Mouse (Mus musculus) cerebellum, postnatal 36 days (tissue): ENCODE measurements at regions not wholly inside any gene's neighbourhood (a gene's known extent, or its start where the extent isn't known, plus 50 kb on each side); places are given as distances from the start of the nearest gene placed in this dataset.

Source experiments
- DNase-seq, 2 experiments: peaks; one replicate each; pipeline ENCODE4 v3.0.0; 2021 to 2022; ENCODE audit warnings: mixed read lengths in 2 of 2

DNA sequence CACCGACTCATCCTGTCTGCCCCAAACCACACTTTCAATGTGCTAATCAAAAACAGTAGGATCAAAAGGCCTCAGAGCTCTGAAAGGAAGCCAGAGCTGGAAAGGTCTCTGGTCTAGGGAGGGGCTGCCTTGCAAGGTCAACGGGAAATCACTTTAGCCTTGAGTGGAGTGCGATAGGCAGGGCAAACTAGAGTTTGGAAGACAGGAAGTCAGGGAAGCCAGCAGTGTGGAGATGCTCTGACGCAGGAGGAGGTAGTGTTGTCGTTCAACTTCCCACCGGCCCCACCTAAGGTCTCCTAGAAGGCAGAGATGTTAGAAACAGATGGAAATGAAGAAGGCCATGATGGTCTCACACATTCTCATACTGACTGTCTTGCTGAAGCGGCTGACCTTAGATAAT lies 52.0 kb upstream of the Trp53i11 start:
- DNase-seq, result no peak

GRCm38 (mm10) chr2:93133301-93133971 lies 53.9 kb upstream of the Trp53i11 start:
- DNase-seq, result no peak

DNA sequence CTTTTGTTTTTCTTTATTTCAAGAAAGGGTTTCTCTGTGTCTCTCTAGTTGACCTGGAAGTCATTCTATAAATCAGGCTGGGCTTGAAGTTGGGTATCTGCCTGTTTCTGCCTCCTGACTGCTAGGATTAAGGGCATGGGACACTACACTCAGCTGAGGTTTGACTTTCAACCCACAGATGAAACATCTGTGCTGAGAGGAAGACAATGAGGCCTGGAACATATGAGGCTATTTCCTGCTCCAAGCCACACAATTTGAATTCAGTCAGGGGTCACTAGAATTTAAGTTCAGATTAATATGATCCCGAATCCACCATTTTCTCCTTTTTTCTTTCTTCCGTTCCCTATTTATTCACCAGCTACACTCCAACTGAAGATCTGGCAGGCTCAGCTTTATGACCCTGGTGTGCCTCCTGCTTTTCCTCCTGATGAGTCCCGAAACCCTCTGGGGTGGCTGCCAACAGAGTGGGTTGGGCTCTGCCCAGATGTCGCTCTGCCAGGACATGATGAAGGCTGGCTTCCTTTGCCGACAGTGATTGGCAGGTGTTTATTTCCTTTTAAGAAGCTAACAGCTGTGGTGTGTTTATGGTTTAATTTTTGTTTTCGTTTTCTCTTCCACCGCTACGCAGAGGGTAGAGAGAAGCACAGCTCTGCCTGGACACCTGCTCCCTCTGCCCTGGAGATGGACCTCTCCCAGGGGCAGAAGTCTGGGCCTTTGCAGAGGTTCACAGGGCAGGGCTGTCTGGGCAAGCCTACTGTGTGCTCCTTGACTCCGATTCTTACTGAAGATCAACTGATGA lies 55.3 kb upstream of the Trp53i11 start:
- DNase-seq, result no peak

DNA sequence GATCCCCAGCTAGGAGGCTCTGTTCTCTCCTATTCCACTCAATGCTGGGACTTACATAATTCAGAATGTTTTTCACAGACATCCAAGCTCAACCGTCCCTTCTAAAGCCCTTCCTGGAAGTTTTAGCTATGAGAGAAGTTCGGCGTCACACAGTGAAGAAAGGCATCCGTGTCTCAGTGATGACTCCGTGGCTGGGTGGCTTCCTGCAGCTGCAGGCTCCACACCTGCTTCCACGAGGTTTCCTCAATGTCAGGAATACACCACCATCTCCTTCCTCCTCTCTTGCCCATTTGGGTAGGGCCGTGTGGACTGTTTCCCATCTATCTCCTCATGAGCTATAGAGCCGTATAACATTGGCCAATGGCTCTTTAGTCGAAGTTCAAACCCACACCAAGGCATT lies 56.1 kb upstream of the Trp53i11 start:
- DNase-seq, result no peak

DNA sequence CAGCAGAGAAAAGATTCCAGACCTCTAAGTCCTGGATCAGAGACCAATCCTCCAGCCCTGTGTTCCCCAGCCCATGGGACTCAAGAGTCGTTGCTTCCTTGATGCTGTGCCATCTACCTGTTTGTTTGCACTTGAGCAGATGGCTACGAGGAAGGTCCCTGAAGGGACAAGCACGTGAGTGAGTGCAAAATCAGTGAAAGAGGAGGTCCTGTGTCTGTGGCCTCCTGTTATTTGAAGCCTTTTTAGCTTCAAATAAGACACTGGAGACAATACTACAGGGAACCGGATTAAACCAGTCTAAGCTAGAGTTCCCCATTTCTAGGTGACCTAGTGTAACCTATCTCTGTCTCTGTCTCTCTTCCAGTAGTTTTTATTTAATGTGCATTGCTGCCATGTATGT lies 58.2 kb upstream of the Trp53i11 start:
- DNase-seq, result no peak

DNA sequence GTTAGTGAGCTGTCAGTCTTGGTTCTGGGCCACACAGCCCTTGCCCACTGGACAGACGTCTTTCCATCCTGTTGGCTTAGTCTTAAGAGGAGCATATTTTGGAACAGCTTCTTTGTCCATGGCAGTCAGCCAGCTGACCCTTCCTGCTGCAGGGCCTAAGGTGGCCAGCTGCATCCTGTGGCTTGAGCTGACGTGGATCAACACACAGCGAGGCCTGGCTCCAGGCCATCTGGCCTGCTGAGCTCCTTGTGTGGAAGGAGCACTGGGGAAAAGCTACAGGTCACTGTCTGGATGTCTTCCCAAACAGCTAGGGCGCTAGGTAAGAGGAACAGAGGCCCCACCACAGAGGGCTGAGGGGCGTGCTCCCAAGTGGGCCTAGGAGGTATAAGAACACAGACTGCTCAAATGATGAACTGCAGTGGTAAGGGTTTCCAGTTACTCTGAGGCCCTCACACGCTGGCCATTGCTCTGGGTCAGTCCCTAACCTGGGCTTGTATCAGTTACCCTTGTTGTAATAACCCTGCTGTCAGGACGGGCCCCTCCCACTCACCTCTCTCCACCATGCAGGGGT lies 60.7 kb upstream of the Trp53i11 start:
- peak; percentile 41 to 52 for DNase-seq

- DNase-seq, result no peak
Measured at GRCm38 (mm10) chr2:93126112-93126511, 61.2 kb upstream of the Trp53i11 start.

DNA sequence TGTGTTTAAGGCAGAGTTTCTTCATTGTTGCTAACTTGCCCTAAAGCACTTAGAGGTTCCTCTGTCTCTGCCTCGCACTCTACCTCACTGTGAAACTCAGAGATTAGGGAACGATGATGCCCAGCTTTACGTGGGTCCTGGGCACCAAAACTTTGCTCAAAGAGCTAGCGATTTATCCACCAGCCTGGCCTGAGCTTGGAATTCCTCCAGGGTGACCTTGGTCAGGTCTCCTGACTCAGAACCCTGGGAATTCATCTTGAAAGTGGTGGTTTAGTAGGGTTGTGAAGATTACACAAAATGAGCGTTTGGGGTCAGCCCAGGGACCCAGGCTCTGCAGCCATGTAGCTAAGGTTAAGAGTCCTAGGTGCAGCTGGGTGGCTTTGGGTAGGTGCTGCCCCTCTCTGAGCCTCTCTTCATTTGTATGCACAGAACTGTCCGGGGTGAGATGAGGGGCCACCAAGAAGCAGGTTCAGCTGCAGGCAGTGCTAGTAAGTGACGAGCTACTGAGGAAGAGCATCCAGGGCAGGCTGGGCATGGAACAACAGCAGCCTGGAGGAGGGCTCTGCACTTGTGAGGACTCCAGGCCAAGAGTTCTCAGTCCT lies 62.4 kb upstream of the Trp53i11 start:
- no peak for DNase-seq

DNA sequence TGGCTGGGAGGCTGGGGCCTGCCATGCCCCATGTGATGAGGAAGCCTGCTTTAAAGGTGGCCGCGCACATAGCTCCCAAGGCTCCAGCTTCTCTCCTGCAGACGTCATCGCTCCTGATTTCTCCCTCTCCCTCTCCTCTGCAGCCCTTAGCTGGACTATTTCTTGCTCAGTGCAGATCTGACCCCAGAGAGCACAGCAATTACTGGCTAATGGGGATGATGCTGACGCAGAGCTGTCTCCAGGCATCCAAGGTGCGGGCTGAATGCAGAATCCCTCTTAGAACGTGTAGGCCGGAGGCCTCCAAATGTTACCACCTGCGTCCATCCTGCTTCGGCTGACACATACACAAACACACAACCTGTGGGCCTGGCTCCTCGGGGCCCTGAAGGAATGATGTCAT lies 63.5 kb upstream of the Trp53i11 start:
- no peak for DNase-seq

DNA sequence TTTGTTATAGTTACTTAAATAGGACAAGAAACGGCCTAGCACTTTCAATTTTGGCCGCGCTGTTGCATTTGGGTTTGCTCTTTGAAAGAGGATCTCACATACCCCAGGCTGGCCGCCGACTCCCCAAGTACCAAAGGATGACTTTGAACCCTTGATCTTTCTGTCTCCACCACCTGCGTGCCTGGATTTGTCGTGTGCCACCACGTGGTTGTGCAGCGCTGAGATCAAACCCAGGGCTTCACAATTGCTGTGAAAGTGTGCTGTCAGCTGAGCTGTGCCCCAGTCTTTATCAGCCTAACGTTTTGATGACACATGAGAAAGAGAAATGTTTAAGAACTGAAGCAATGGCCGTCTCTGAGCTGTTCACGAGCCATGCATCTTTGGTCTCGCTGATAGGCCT lies 67.0 kb upstream of the Trp53i11 start:
- no peak for DNase-seq

DNA sequence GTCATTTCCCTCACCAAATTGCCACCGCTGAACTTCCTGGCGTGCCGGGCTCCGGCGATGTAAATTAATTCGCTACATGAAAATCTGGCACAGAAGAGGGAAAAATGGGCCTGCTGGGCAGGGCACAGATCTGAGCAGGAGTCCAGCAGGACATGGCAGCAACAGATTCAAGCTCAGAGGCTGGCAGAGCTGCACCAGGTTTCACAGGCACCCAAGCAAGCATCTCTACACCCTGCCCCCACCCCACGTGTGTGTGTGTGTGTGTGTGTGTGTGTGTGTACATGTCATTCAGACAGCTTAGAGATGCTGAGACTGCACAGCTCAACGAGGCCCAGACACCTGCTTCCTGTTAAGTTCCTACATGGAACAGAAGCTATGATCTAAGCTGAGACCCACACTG lies 68.3 kb upstream of the Trp53i11 start:
- DNase-seq, result peak; percentile 52 to 55

DNA sequence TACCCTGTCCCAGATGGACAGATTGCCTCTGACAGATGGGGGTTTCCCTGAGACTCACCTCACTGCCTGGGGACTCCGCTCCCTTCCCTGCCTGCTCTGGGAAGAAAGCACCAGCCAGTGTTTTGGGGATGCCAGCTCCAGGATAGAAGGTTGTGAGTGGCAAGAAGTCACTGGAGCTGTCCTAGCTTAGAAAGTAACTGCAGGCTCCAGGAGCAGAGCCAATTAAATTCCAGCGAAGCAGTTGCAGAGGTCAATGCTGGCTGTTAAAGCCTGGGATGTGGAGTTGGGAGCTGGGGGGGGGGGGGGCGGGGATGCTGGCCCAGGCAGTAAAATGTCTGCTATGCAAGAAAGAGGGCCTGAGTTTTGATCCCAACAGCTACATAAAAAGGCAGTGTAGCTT lies 69.3 kb upstream of the Prdm11 start:
- DNase-seq, result no peak

GRCm38 (mm10) chr2:93113929-93114328 lies 68.0 kb upstream of the Prdm11 start:
- no peak for DNase-seq

- DNase-seq, result no peak
Measured at GRCm38 (mm10) chr2:93112320-93112719, 66.4 kb upstream of the Prdm11 start.

GRCm38 (mm10) chr2:93110898-93111297 lies 64.9 kb upstream of the Prdm11 start:
- no peak for DNase-seq

DNA sequence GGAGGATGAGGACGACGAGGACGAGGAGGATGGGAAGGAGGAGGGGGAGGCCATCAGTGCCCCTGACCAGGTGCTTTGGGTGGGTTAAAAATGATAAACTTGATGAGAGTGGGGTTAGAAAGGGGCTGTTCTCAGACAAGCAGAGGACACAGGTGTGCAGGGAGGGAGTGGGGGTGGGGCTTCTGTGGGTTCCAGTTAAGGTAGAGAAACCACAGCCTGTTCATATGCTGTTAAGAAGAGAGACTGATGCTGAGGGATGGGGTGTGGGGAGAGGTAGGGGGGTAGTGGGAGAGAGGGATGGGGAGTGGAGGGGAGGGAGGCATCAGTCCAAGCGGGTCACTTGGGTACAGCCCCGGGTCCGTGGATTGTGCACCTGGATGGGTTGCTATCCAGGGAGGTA lies 60.6 kb upstream of the Prdm11 start:
- no peak for DNase-seq

- no peak for DNase-seq
Measured at GRCm38 (mm10) chr2:93101991-93102390, 56.0 kb upstream of the Prdm11 start.

DNA sequence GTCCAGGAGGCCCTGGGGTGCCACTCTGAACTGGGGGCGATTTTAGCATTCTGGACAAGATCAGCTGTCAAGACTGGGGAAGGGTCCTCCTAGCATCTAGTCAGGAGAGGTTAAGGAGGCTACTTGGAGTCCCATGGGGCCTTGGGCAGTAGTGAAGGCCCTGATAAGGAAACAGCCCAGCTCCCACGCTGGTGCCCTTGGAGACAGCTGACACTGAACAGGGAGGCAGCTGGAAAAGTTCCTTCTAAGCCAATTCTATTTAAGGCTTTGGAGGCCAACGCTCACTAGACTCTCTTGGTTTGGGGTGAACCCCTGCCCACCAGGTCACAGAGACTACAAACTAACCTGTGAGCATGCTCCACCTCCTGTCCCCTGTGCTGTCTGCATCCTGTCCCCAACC lies 53.8 kb upstream of the Prdm11 start:
- no peak for DNase-seq

DNA sequence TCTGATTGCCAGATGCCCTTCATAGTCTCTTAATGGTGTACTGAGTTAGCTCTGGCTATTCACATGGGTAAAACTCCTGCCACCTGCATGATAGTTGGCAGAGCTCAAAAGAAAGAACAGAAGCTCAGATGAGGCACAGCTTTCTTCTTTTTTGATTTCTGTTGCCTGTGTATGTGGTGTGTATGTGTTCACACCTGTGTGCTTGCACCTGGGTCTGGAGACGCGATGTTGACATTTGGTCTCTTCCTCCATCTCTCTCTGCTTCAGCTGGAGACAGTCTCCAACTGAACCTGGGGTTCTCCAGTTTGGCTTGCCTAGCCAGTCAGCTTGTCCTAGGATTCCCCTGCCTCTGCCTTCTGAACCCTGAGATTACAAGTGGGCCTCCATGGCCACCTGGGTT lies 51.0 kb upstream of the Prdm11 start:
- DNase-seq, result no peak

- no peak for DNase-seq
Measured at GRCm38 (mm10) chr2:93096078-93096729, 50.2 kb upstream of the Prdm11 start.
